Mouse (Mus musculus): ENCODE results near the gene Olfr371. TPM values are rescaled to one million over a fixed set of nuclear protein-coding genes. Genes with fewer than 3 reads are reported as not detected.
A peak's percentile ranks its signal among the peaks of the same experiment; 100 is the strongest.

Olfr371 gene
- polyA plus RNA-seq (2012; rRNA removed) = 0.53 and 0.61 TPM in 2 replicates

DNA sequence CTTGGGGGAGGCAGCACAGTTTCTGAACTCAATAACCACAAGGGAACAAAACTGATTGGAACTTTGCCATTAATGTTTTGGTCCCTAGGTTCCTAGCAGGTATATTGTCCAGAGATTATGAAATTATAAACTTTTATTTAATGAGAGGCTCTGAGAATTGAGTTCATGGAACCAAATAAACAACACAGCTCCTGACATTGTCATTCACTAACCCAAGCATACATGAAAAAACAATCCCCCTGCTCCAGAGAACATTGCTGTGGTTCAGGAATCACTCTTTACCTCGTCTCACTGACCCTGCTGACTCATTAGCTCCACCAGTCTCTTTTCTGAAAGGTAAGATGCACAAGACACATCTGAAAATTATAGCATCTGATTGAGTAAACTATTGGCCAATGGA, at the start of gene Olfr371:
Gene Olfr371, plus strand, starts transcription at position 301 of the 400 bp plus-strand sequence.
- Histone ChIP-seq H3K27me3 (ENCODE audit: control insufficient read depth, insufficient read depth, low read length) (no peaks in the 10 kb centered on the region), H3K4me1 (ENCODE audit: control insufficient read depth, insufficient read depth, low read length) (peaks cover 4% of the 10 kb centered on the region; the same call in 1 of the 2 replicates), H3K27ac (ENCODE audit: control insufficient read depth, insufficient read depth, low read depth, low read length) (no peak within 1 kb of the TSS), H3K4me3 (ENCODE audit: control insufficient read depth, low read depth, low read length) (no peak within 1 kb of the TSS), H3K36me3 (ENCODE audit: control insufficient read depth, insufficient read depth, low read length) (no peaks in the 10 kb centered on the region)
- TF ChIP-seq CTCF (IDR thresholded peaks at IDR 0.05; ENCODE audit: control insufficient read depth, insufficient read depth, insufficient replicate concordance, low read depth, low read length) (no peak), POLR2A (IDR thresholded peaks at IDR 0.05; ENCODE audit: control insufficient read depth, low read depth, low read length) (no peak)

DNA sequence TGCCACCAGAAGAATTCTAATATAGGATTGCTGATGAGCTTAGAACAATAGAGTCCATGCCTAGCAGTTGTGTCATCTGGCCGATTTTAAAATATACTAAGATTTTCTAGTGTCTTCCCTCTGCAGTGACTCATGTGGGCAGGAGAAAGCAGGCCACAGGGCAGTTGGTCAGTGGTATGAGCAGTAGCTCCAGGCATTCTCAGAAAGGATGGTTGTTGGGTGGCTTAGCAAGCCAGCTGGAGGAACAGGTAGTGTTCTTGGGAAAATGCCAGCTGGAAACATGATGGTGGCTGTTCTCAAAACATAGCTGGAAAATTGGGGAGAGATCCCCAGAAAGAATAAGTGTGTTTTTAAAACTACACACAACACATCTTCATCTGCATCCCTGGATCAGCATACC, 33.4 kb upstream of the Olfr371 start:
- no peak overlapping the region for H3K4me3 ChIP-seq (ENCODE audit: control insufficient read depth, low read depth, low read length)
- no peaks in the 10 kb centered on the region for H3K4me1 ChIP-seq (ENCODE audit: control insufficient read depth, insufficient read depth, low read length)
- no peaks in the 10 kb centered on the region for H3K36me3 ChIP-seq (ENCODE audit: control insufficient read depth, insufficient read depth, low read length)
- no peak overlapping the region for H3K27ac ChIP-seq (ENCODE audit: control insufficient read depth, insufficient read depth, low read depth, low read length)
- no peaks in the 10 kb centered on the region for H3K27me3 ChIP-seq (ENCODE audit: control insufficient read depth, insufficient read depth, low read length)
- TF ChIP-seq CTCF (IDR thresholded peaks at IDR 0.05; ENCODE audit: control insufficient read depth, insufficient read depth, insufficient replicate concordance, low read depth, low read length) (no peak), POLR2A (IDR thresholded peaks at IDR 0.05; ENCODE audit: control insufficient read depth, low read depth, low read length) (no peak)

DNA sequence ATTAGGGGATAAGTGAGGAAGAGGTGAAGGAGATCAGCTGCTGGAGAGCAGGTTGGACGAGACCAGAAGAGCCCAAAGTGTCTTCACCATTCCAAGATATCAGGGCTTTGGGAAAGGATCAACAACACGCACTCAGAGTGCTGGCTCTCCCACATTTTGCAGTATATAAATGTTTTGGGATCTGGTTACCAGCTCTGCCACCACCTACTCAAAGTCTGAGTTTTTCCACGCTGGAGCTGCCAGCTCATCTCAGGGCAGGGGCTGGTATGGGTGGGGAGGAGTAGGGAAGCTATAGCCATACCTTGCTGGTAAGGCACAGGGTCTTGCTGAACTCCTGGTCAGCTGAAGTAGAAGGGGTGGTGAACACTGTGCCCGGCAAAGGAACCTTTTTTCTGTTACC, 5.6 kb upstream of the Olfr371 start:
- Histone ChIP-seq H3K36me3 (ENCODE audit: control insufficient read depth, insufficient read depth, low read length) (no peaks in the 10 kb centered on the region), H3K27me3 (ENCODE audit: control insufficient read depth, insufficient read depth, low read length) (no peaks in the 10 kb centered on the region), H3K4me1 (ENCODE audit: control insufficient read depth, insufficient read depth, low read length) (peaks cover 4% of the 10 kb centered on the region; the same call in 1 of the 2 replicates), H3K4me3 (ENCODE audit: control insufficient read depth, low read depth, low read length) (peak overlapping the region; percentile 72), H3K27ac (ENCODE audit: control insufficient read depth, insufficient read depth, low read depth, low read length) (no peak overlapping the region)
- TF ChIP-seq CTCF (IDR thresholded peaks at IDR 0.05; ENCODE audit: control insufficient read depth, insufficient read depth, insufficient replicate concordance, low read depth, low read length) (no peak), POLR2A (IDR thresholded peaks at IDR 0.05; ENCODE audit: control insufficient read depth, low read depth, low read length) (peak; percentile 24; the same call in 1 of the 2 replicates)

DNA sequence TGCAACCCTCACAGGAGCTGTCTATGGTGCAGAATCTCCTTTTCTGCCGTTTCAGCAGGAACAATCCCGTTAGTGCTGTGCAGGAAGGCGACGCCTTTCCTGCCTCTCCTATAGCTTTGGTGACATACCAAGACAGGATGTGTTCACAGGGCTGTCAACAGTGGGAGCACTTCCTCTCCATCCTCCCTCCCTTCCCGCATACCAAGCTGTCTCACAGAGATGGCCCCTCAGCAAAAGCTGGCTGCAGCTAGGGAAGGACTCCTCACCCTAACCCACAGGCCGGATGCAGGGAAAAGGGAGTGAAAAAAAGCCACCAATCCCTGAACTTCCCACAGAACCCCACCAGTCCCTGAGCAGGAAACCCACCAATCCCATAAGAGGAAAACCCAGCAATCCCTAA, 4.8 kb upstream of the Olfr371 start:
- TF ChIP-seq POLR2A (IDR thresholded peaks at IDR 0.05; ENCODE audit: control insufficient read depth, low read depth, low read length) (no peak), CTCF (IDR thresholded peaks at IDR 0.05; ENCODE audit: control insufficient read depth, insufficient read depth, insufficient replicate concordance, low read depth, low read length) (no peak)
- Histone ChIP-seq H3K4me1 (ENCODE audit: control insufficient read depth, insufficient read depth, low read length) (peaks cover 4% of the 10 kb centered on the region; the same call in 1 of the 2 replicates), H3K27me3 (ENCODE audit: control insufficient read depth, insufficient read depth, low read length) (no peaks in the 10 kb centered on the region), H3K4me3 (ENCODE audit: control insufficient read depth, low read depth, low read length) (peak overlapping the region; percentile 90), H3K36me3 (ENCODE audit: control insufficient read depth, insufficient read depth, low read length) (no peaks in the 10 kb centered on the region), H3K27ac (ENCODE audit: control insufficient read depth, insufficient read depth, low read depth, low read length) (no peak overlapping the region)

DNA sequence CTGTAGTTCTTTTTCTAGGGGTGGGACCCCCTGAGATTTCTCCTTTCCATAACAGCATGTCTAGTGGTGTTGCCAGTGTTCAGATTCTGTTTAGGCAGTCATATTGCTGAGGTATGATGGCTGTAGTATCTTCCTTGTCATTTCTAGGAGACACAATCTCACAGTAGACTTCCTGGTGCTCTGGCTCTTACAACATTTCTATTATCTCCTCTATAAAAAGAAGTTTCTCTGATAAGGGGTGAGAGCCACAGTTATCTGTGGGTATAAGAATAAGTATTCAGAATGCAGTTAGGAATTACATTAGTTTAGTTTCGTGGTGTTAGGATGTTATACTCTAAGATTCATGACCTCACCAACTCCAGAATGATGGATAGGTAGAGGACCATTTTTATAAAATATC, 1.5 kb downstream of the Olfr371 start:
- H3K27me3 ChIP-seq (ENCODE audit: control insufficient read depth, insufficient read depth, low read length) = no peaks in the 10 kb centered on the region
- no peaks in the 10 kb centered on the region for H3K4me1 ChIP-seq (ENCODE audit: control insufficient read depth, insufficient read depth, low read length)
- TF ChIP-seq CTCF (IDR thresholded peaks at IDR 0.05; ENCODE audit: control insufficient read depth, insufficient read depth, insufficient replicate concordance, low read depth, low read length) (no peak), POLR2A (IDR thresholded peaks at IDR 0.05; ENCODE audit: control insufficient read depth, low read depth, low read length) (no peak)
- no peaks in the 10 kb centered on the region for H3K36me3 ChIP-seq (ENCODE audit: control insufficient read depth, insufficient read depth, low read length)
- H3K27ac ChIP-seq (ENCODE audit: control insufficient read depth, insufficient read depth, low read depth, low read length) = no peak overlapping the region
- no peak overlapping the region for H3K4me3 ChIP-seq (ENCODE audit: control insufficient read depth, low read depth, low read length)

Other genes starting within 250 kb of the Olfr371 start
- 5.7 and 9.3 TPM in 2 replicates for gene Junb, start 247.3 kb upstream of the Olfr371 start, polyA plus RNA-seq (2012; rRNA removed)
- gene Hook2, start 235.4 kb upstream of the Olfr371 start, polyA plus RNA-seq (2012; rRNA removed) = 55.4 and 62.0 TPM in 2 replicates
- gene Best2, start 211.5 kb upstream of the Olfr371 start, polyA plus RNA-seq (2012; rRNA removed) = 0.08 TPM in 1 of 2 replicates, not detected in the other
- gene Asna1, start 200.7 kb upstream of the Olfr371 start, polyA plus RNA-seq (2012; rRNA removed) = 203 and 208 TPM in 2 replicates
- 82.1 and 88.6 TPM in 2 replicates for gene Trir, start 199.2 kb upstream of the Olfr371 start, polyA plus RNA-seq (2012; rRNA removed)
- 44.7 and 44.9 TPM in 2 replicates for gene Tnpo2, start 189.1 kb upstream of the Olfr371 start, polyA plus RNA-seq (2012; rRNA removed)
- gene Fbxw9, start 165.9 kb upstream of the Olfr371 start, polyA plus RNA-seq (2012; rRNA removed) = 83.8 and 91.5 TPM in 2 replicates
- not detected in 2 replicates for gene Gm5741, start 158.0 kb upstream of the Olfr371 start, polyA plus RNA-seq (2012; rRNA removed)
- gene Dhps, start 154.2 kb upstream of the Olfr371 start, polyA plus RNA-seq (2012; rRNA removed) = 20.0 and 22.2 TPM in 2 replicates
- 32.1 and 32.6 TPM in 2 replicates for gene Wdr83os, start 145.2 kb upstream of the Olfr371 start, polyA plus RNA-seq (2012; rRNA removed)
- gene Wdr83, start 144.7 kb upstream of the Olfr371 start, polyA plus RNA-seq (2012; rRNA removed) = 21.1 and 21.4 TPM in 2 replicates
- 19.3 and 19.6 TPM in 2 replicates for gene Man2b1, start 142.7 kb upstream of the Olfr371 start, polyA plus RNA-seq (2012; rRNA removed)
- 0.21 and 0.24 TPM in 2 replicates for gene Zfp791, start 102.9 kb upstream of the Olfr371 start, polyA plus RNA-seq (2012; rRNA removed)
- not detected in 2 replicates for gene Cks1brt, start 74.1 kb upstream of the Olfr371 start, polyA plus RNA-seq (2012; rRNA removed)
- gene Orc6, start 73.6 kb downstream of the Olfr371 start, polyA plus RNA-seq (2012; rRNA removed) = 15.6 and 18.0 TPM in 2 replicates
- gene Vps35, start 73.8 kb downstream of the Olfr371 start, polyA plus RNA-seq (2012; rRNA removed) = 19.8 and 23.9 TPM in 2 replicates
- gene Mylk3, start 160.4 kb downstream of the Olfr371 start, polyA plus RNA-seq (2012; rRNA removed) = 1.3 and 1.5 TPM in 2 replicates
- 10.3 and 12.4 TPM in 2 replicates for gene 4921524J17Rik, start 206.8 kb downstream of the Olfr371 start, polyA plus RNA-seq (2012; rRNA removed)